Mouse (Mus musculus): Measurements from ENCODE around the gene Tufm. TPM values are rescaled to one million over a fixed set of nuclear protein-coding genes. Genes with fewer than 3 reads are reported as not detected.
A peak's percentile ranks its signal among the peaks of the same experiment; 100 is the strongest.

Tufm gene
- polyA plus RNA-seq, 1 experiment from 2014 or later, result 136 TPM

- H3K9ac ChIP-seq (ENCODE audit: low read depth, low read length), result no peak overlapping the region
- H3K27ac ChIP-seq (ENCODE audit: low read depth, low read length), result no peak overlapping the region
- 77% methylated on average over 1 of the region's 1 CpGs for WGBS
- no peak overlapping the region for H3K4me3 ChIP-seq (ENCODE audit: low read length)
- H3K27me3 ChIP-seq (replicated peaks; ENCODE audit: control insufficient read depth, insufficient read depth, low read length), result peaks cover 5% of the 10 kb centered on the region
- H3K9me3 ChIP-seq (ENCODE audit: control insufficient read depth, low read length), result no peaks in the 10 kb centered on the region
- ATAC-seq, result no peak
- peaks cover 4% of the 10 kb centered on the region for H3K4me1 ChIP-seq (ENCODE audit: control insufficient read depth, insufficient read depth, low read depth, low read length)
- no peak overlapping the region for H3K4me2 ChIP-seq (ENCODE audit: low read length)
- H3K36me3 ChIP-seq (ENCODE audit: control insufficient read depth, insufficient read depth, low read length), result no peaks in the 10 kb centered on the region
Measured at GRCm38 (mm10) chr7:126533434-126533833, 46.3 kb downstream of the Tufm start.

- Histone ChIP-seq H3K4me1 (ENCODE audit: control insufficient read depth, insufficient read depth, low read depth, low read length) (peaks cover 4% of the 10 kb centered on the region), H3K4me3 (ENCODE audit: low read length) (peak overlapping the region; percentile 50), H3K27me3 (replicated peaks; ENCODE audit: control insufficient read depth, insufficient read depth, low read length) (peaks cover 5% of the 10 kb centered on the region; the same call in 1 of the 2 replicates), H3K27ac (ENCODE audit: low read depth, low read length) (no peak overlapping the region), H3K36me3 (ENCODE audit: control insufficient read depth, insufficient read depth, low read length) (no peaks in the 10 kb centered on the region), H3K4me2 (ENCODE audit: low read length) (peak overlapping the region; percentile 95), H3K9ac (ENCODE audit: low read depth, low read length) (peak overlapping the region; percentile 78), H3K9me3 (ENCODE audit: control insufficient read depth, low read length) (no peaks in the 10 kb centered on the region)
- WGBS, result 2% methylated on average over 28 of the region's 28 CpGs
- no peak for ATAC-seq
Measured at GRCm38 (mm10) chr7:126535766-126536165, 48.6 kb downstream of the Tufm start.

GRCm38 (mm10) chr7:126536466-126536865, 49.3 kb downstream of the Tufm start:
- ATAC-seq, result no peak
- Histone ChIP-seq H3K9ac (ENCODE audit: low read depth, low read length) (peak overlapping the region; percentile 78; the same call in 1 of the 2 replicates), H3K27me3 (replicated peaks; ENCODE audit: control insufficient read depth, insufficient read depth, low read length) (peaks cover 5% of the 10 kb centered on the region; the same call in 1 of the 2 replicates), H3K9me3 (ENCODE audit: control insufficient read depth, low read length) (no peaks in the 10 kb centered on the region), H3K27ac (ENCODE audit: low read depth, low read length) (no peak overlapping the region), H3K36me3 (ENCODE audit: control insufficient read depth, insufficient read depth, low read length) (no peaks in the 10 kb centered on the region), H3K4me3 (ENCODE audit: low read length) (peak overlapping the region; percentile 50), H3K4me1 (ENCODE audit: control insufficient read depth, insufficient read depth, low read depth, low read length) (peaks cover 4% of the 10 kb centered on the region), H3K4me2 (ENCODE audit: low read length) (peak overlapping the region; percentile 95)
- 58% methylated on average over 9 of the region's 9 CpGs for WGBS

- Histone ChIP-seq H3K9me3 (ENCODE audit: control insufficient read depth, low read length) (no peaks in the 10 kb centered on the region), H3K36me3 (ENCODE audit: control insufficient read depth, insufficient read depth, low read length) (no peaks in the 10 kb centered on the region), H3K4me1 (ENCODE audit: control insufficient read depth, insufficient read depth, low read depth, low read length) (peaks cover 4% of the 10 kb centered on the region), H3K4me3 (ENCODE audit: low read length) (no peak overlapping the region), H3K27me3 (replicated peaks; ENCODE audit: control insufficient read depth, insufficient read depth, low read length) (peaks cover 5% of the 10 kb centered on the region; the same call in 1 of the 2 replicates), H3K4me2 (ENCODE audit: low read length) (no peak overlapping the region), H3K9ac (ENCODE audit: low read depth, low read length) (no peak overlapping the region), H3K27ac (ENCODE audit: low read depth, low read length) (no peak overlapping the region)
- ATAC-seq, result no peak
- 75% methylated on average over 5 of the region's 5 CpGs for WGBS
Measured at GRCm38 (mm10) chr7:126537820-126538585, 50.8 kb downstream of the Tufm start.

Other genes with a start within 250 kb of the Tufm start
- gene Sbk1, start 214.7 kb upstream of the Tufm start, polyA plus RNA-seq (2015; fragmentation: Nextera tagmentation; extraction: Ambion mirVana), result 159 and 208 TPM in 2 replicates
- 0.55 and 1.00 TPM in 2 replicates for gene Lat, start 117.8 kb upstream of the Tufm start, polyA plus RNA-seq (2015; fragmentation: Nextera tagmentation; extraction: Ambion mirVana)
- 98.1 and 98.9 TPM in 2 replicates for gene Spns1, start 109.9 kb upstream of the Tufm start, polyA plus RNA-seq (2015; fragmentation: Nextera tagmentation; extraction: Ambion mirVana)
- 2.1 and 2.3 TPM in 2 replicates for gene Nfatc2ip, start 90.6 kb upstream of the Tufm start, polyA plus RNA-seq (2015; fragmentation: Nextera tagmentation; extraction: Ambion mirVana)
- not detected in 2 replicates for gene Cd19, start 72.5 kb upstream of the Tufm start, polyA plus RNA-seq (2015; fragmentation: Nextera tagmentation; extraction: Ambion mirVana)
- 23.1 and 26.0 TPM in 2 replicates for gene Rabep2, start 58.6 kb upstream of the Tufm start, polyA plus RNA-seq (2015; fragmentation: Nextera tagmentation; extraction: Ambion mirVana)
- gene Atp2a1, start 24.3 kb upstream of the Tufm start, polyA plus RNA-seq (2015; fragmentation: Nextera tagmentation; extraction: Ambion mirVana), result 0.56 and 14.3 TPM in 2 replicates
- gene Sh2b1, start 11.9 kb upstream of the Tufm start, polyA plus RNA-seq (2015; fragmentation: Nextera tagmentation; extraction: Ambion mirVana), result 70.7 and 76.5 TPM in 2 replicates
- gene Atxn2l, start 16.1 kb downstream of the Tufm start, polyA plus RNA-seq (2015; fragmentation: Nextera tagmentation; extraction: Ambion mirVana), result 48.1 and 59.7 TPM in 2 replicates
- 172 and 174 TPM in 2 replicates for gene Eif3c, start 79.0 kb downstream of the Tufm start, polyA plus RNA-seq (2015; fragmentation: Nextera tagmentation; extraction: Ambion mirVana)
- 0.36 and 0.88 TPM in 2 replicates for gene Apobr, start 97.6 kb downstream of the Tufm start, polyA plus RNA-seq (2015; fragmentation: Nextera tagmentation; extraction: Ambion mirVana)
- gene Cln3, start 98.5 kb downstream of the Tufm start, polyA plus RNA-seq (2015; fragmentation: Nextera tagmentation; extraction: Ambion mirVana), result 37.1 and 38.9 TPM in 2 replicates
- not detected in 2 replicates for gene Il27, start 107.6 kb downstream of the Tufm start, polyA plus RNA-seq (2015; fragmentation: Nextera tagmentation; extraction: Ambion mirVana)
- gene Nupr1, start 143.5 kb downstream of the Tufm start, polyA plus RNA-seq (2015; fragmentation: Nextera tagmentation; extraction: Ambion mirVana), result 14.8 and 15.6 TPM in 2 replicates
- gene Sgf29, start 161.9 kb downstream of the Tufm start, polyA plus RNA-seq (2015; fragmentation: Nextera tagmentation; extraction: Ambion mirVana), result 54.9 and 56.5 TPM in 2 replicates
- 11.9 and 12.0 TPM in 2 replicates for gene Sult1a1, start 189.1 kb downstream of the Tufm start, polyA plus RNA-seq (2015; fragmentation: Nextera tagmentation; extraction: Ambion mirVana)
- gene Bola2, start 208.0 kb downstream of the Tufm start, polyA plus RNA-seq (2015; fragmentation: Nextera tagmentation; extraction: Ambion mirVana), result 130 and 133 TPM in 2 replicates
- gene Slx1b, start 208.4 kb downstream of the Tufm start, polyA plus RNA-seq (2015; fragmentation: Nextera tagmentation; extraction: Ambion mirVana), result 13.4 and 15.0 TPM in 2 replicates
- 119 and 125 TPM in 2 replicates for gene Coro1a, start 220.4 kb downstream of the Tufm start, polyA plus RNA-seq (2015; fragmentation: Nextera tagmentation; extraction: Ambion mirVana)